Mouse (Mus musculus): ENCODE results near the gene Col13a1. TPM values are rescaled to one million over a fixed set of nuclear protein-coding genes. Genes with fewer than 3 reads are reported as not detected.

The Col13a1 gene
- polyA plus RNA-seq, 1 experiment = 0.43 TPM

GRCm38 (mm10) chr10:61919924-61920654 lies 58.8 kb downstream of the Col13a1 start:
- H3K4me3 ChIP-seq (ENCODE audit: control insufficient read depth, low read depth, low read length) = no peak overlapping the region
- H3K27me3 ChIP-seq (ENCODE audit: control insufficient read depth, insufficient read depth, low read length) = no peaks in the 10 kb centered on the region
- no peaks in the 10 kb centered on the region for H3K36me3 ChIP-seq (ENCODE audit: control insufficient read depth, insufficient read depth, low read length)
- H3K27ac ChIP-seq (ENCODE audit: control insufficient read depth, insufficient read depth, low read depth, low read length) = no peak overlapping the region
- H3K4me1 ChIP-seq (ENCODE audit: control insufficient read depth, insufficient read depth, low read length) = no peaks in the 10 kb centered on the region; the same call in 1 of the 2 replicates
- no peak for TF ChIP-seq CTCF (IDR thresholded peaks at IDR 0.05; ENCODE audit: control insufficient read depth, insufficient read depth, insufficient replicate concordance, low read depth, low read length)
- TF ChIP-seq POLR2A (IDR thresholded peaks at IDR 0.05; ENCODE audit: control insufficient read depth, low read depth, low read length) = no peak

DNA sequence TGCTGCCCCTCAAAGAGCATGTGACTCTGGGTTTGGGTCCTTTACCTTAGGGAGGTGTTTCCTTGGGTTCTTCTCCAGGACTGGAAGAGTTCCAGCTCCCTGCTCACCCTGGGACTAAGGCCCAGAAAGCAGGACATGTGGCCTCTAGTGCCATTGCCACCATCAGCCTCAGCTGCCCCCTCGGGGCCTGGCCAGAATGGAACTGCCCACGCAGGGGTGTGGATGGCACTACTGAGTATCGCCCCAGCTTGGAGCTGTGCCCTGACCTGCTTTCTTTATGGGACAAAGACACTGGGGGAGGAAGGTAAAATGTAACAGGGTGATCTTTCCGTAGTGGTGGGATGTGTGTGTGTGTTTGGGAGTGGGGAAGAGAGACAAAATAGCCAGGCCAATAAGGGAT lies 59.4 kb downstream of the Col13a1 start:
- Histone ChIP-seq H3K27ac (ENCODE audit: control insufficient read depth, insufficient read depth, low read depth, low read length) (no peak overlapping the region), H3K36me3 (ENCODE audit: control insufficient read depth, insufficient read depth, low read length) (no peaks in the 10 kb centered on the region), H3K27me3 (ENCODE audit: control insufficient read depth, insufficient read depth, low read length) (no peaks in the 10 kb centered on the region), H3K4me3 (ENCODE audit: control insufficient read depth, low read depth, low read length) (no peak overlapping the region), H3K4me1 (ENCODE audit: control insufficient read depth, insufficient read depth, low read length) (no peaks in the 10 kb centered on the region; the same call in 1 of the 2 replicates)
- TF ChIP-seq POLR2A (IDR thresholded peaks at IDR 0.05; ENCODE audit: control insufficient read depth, low read depth, low read length) (no peak), CTCF (IDR thresholded peaks at IDR 0.05; ENCODE audit: control insufficient read depth, insufficient read depth, insufficient replicate concordance, low read depth, low read length) (no peak)

DNA sequence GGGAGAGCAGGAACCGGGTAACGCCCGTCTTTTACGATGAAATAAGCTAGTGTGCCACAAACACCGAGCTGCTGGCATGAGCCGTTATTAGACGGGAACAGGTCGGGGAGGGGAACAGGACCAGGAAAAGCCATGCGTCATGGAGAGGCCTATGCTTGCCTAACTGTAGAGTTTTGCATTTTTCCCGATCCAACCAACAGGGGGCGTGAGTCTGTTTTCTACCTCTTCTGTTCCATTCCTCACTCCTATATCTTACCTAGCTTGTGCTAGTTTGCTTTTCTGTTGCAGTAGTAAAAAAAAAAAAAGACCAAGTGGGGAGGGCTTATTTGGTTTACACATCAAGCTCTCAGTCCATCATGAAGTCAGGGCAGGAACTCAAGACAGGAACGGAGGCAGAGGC lies 61.8 kb downstream of the Col13a1 start:
- H3K27ac ChIP-seq (ENCODE audit: control insufficient read depth, insufficient read depth, low read depth, low read length) = no peak overlapping the region
- H3K4me3 ChIP-seq (ENCODE audit: control insufficient read depth, low read depth, low read length) = no peak overlapping the region
- no peaks in the 10 kb centered on the region for H3K36me3 ChIP-seq (ENCODE audit: control insufficient read depth, insufficient read depth, low read length)
- TF ChIP-seq POLR2A (IDR thresholded peaks at IDR 0.05; ENCODE audit: control insufficient read depth, low read depth, low read length) = no peak
- no peaks in the 10 kb centered on the region for H3K27me3 ChIP-seq (ENCODE audit: control insufficient read depth, insufficient read depth, low read length)
- H3K4me1 ChIP-seq (ENCODE audit: control insufficient read depth, insufficient read depth, low read length) = no peaks in the 10 kb centered on the region; the same call in 1 of the 2 replicates

- Histone ChIP-seq H3K36me3 (ENCODE audit: control insufficient read depth, insufficient read depth, low read length) (no peaks in the 10 kb centered on the region), H3K27me3 (ENCODE audit: control insufficient read depth, insufficient read depth, low read length) (no peaks in the 10 kb centered on the region), H3K27ac (ENCODE audit: control insufficient read depth, insufficient read depth, low read depth, low read length) (no peak overlapping the region), H3K4me3 (ENCODE audit: control insufficient read depth, low read depth, low read length) (no peak overlapping the region), H3K4me1 (ENCODE audit: control insufficient read depth, insufficient read depth, low read length) (no peaks in the 10 kb centered on the region)
- TF ChIP-seq POLR2A (IDR thresholded peaks at IDR 0.05; ENCODE audit: control insufficient read depth, low read depth, low read length) (no peak), CTCF (IDR thresholded peaks at IDR 0.05; ENCODE audit: control insufficient read depth, insufficient read depth, insufficient replicate concordance, low read depth, low read length) (no peak)
Measured at GRCm38 (mm10) chr10:61911770-61912169, 67.1 kb downstream of the Col13a1 start.

DNA sequence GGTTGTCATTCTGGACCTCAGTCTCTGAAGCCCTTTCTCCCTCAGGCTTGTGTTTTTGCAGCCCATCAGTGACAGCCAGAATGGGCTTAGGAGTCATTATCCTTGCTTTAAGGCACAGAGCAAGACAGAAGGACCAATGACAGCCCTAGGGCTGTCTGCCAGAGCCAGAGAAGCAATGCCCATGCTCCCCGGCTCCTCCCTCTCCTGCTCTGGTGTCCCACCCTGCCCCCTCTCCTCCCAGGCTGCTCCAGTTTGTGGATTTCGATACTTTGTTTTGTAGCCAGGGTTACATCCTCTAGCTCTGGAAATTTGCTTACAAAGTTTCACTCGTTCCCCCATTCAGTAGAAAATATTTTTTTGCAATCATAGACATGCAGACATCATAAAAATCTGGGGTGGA lies 69.9 kb downstream of the Col13a1 start:
- Histone ChIP-seq H3K27ac (ENCODE audit: control insufficient read depth, insufficient read depth, low read depth, low read length) (no peak overlapping the region), H3K4me3 (ENCODE audit: control insufficient read depth, low read depth, low read length) (no peak overlapping the region), H3K36me3 (ENCODE audit: control insufficient read depth, insufficient read depth, low read length) (no peaks in the 10 kb centered on the region), H3K27me3 (ENCODE audit: control insufficient read depth, insufficient read depth, low read length) (no peaks in the 10 kb centered on the region), H3K4me1 (ENCODE audit: control insufficient read depth, insufficient read depth, low read length) (no peaks in the 10 kb centered on the region)
- TF ChIP-seq POLR2A (IDR thresholded peaks at IDR 0.05; ENCODE audit: control insufficient read depth, low read depth, low read length) (no peak), CTCF (IDR thresholded peaks at IDR 0.05; ENCODE audit: control insufficient read depth, insufficient read depth, insufficient replicate concordance, low read depth, low read length) (no peak)

GRCm38 (mm10) chr10:61906226-61906625 lies 72.7 kb downstream of the Col13a1 start:
- Histone ChIP-seq H3K4me3 (ENCODE audit: control insufficient read depth, low read depth, low read length) (no peak overlapping the region), H3K27me3 (ENCODE audit: control insufficient read depth, insufficient read depth, low read length) (no peaks in the 10 kb centered on the region), H3K27ac (ENCODE audit: control insufficient read depth, insufficient read depth, low read depth, low read length) (no peak overlapping the region), H3K4me1 (ENCODE audit: control insufficient read depth, insufficient read depth, low read length) (no peaks in the 10 kb centered on the region), H3K36me3 (ENCODE audit: control insufficient read depth, insufficient read depth, low read length) (no peaks in the 10 kb centered on the region)
- TF ChIP-seq POLR2A (IDR thresholded peaks at IDR 0.05; ENCODE audit: control insufficient read depth, low read depth, low read length) (no peak), CTCF (IDR thresholded peaks at IDR 0.05; ENCODE audit: control insufficient read depth, insufficient read depth, insufficient replicate concordance, low read depth, low read length) (no peak)

- TF ChIP-seq POLR2A (IDR thresholded peaks at IDR 0.05; ENCODE audit: control insufficient read depth, low read depth, low read length) = no peak
- TF ChIP-seq CTCF (IDR thresholded peaks at IDR 0.05; ENCODE audit: control insufficient read depth, insufficient read depth, insufficient replicate concordance, low read depth, low read length) = no peak
- no peaks in the 10 kb centered on the region for H3K27me3 ChIP-seq (ENCODE audit: control insufficient read depth, insufficient read depth, low read length)
- H3K36me3 ChIP-seq (ENCODE audit: control insufficient read depth, insufficient read depth, low read length) = no peaks in the 10 kb centered on the region
- H3K4me3 ChIP-seq (ENCODE audit: control insufficient read depth, low read depth, low read length) = no peak overlapping the region
- H3K4me1 ChIP-seq (ENCODE audit: control insufficient read depth, insufficient read depth, low read length) = no peaks in the 10 kb centered on the region
- H3K27ac ChIP-seq (ENCODE audit: control insufficient read depth, insufficient read depth, low read depth, low read length) = no peak overlapping the region
Measured at GRCm38 (mm10) chr10:61905308-61905707, 73.6 kb downstream of the Col13a1 start.
